Mouse (Mus musculus): ENCODE measurements at regions not wholly inside any gene's neighbourhood (a gene's known extent, or its start where the extent isn't known, plus 50 kb on each side); places are given as distances from the start of the nearest gene placed in this dataset.

DNA sequence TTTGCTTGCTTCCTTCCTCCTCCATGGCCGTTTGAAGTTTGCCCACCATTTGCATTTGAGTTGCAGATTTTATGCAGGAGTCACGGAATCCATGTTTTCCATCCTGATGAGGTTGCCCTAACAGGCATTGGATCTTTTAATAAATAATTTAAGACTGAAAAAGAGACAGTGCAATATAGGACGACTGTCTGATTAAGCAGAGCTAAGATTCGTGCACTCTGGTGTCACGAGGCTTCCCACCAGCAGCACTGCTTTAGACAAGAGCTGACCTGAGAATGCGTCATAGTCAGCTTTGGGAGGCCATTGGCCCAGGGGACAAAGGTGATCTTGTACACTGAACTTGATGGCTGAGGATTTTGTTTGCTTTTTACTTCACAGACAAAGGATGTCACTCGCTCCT, 241.3 kb upstream of the Veph1 start:
- no peak for TF ChIP-seq GATA1 (IDR thresholded peaks at IDR 0.05; ENCODE audit: low read length)

DNA sequence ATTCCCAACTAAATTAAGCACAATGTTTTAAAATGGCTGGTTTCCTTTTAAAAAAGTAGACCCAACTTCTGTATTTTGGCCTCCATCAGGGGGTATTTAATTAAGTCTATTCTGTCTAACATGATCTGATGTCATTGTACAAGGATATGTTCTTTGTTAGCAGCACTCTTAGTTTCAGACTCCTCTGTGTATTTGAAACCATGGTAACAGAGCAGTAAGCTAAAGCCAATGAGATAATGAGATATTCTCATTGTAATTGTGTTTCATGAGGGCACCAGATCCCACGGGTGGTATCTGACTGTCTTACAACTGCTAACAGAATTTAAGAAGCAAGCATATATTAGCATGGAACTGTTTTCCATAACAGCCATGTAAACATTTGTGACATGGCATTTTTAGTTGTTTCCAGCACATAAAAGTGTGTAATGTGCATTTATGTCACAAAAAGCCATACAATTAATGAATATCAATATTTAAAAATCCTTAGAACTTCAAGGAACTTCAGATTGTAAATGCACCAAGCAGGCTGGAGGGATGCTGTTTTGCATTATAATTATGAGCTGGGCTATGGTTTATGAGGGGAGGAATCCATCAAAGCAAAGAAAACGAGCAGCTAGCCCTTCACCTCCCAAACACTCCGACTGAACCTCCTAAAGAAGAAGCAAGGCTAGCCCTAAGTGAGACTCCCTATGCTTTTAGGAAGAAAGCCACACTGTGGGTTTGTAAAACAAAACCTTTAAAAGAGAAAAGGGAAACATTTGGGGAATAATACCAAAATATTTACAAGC, 240.7 kb upstream of the Veph1 start:
- no peak for TF ChIP-seq GATA1 (IDR thresholded peaks at IDR 0.05; ENCODE audit: low read length)

DNA sequence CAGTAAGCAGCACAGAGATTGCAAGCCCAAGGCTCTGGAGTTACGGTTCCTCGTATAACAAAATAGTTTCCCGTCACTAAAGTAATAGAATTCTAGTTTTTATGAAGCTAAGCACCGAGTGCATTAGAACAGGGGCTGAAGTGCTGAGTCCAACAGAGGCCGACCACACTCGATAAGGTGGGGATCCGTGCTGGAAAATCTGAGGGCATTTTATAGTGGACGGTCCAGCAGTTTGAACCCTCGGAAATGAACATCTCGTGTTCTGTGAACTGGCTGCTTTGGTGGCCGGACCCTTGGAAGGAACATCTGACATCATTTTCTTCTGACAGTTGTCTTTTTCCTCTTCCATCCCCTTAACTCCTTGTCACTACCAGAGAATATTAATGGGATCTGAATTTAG, 240.0 kb upstream of the Veph1 start:
- TF ChIP-seq GATA1 (IDR thresholded peaks at IDR 0.05; ENCODE audit: low read length) = no peak

- TF ChIP-seq GATA1 (IDR thresholded peaks at IDR 0.05; ENCODE audit: low read length) = no peak
Measured at GRCm38 (mm10) chr3:66535786-66536529, 239.3 kb upstream of the Veph1 start.

GRCm38 (mm10) chr3:66519925-66520324, 223.3 kb upstream of the Veph1 start:
- TF ChIP-seq GATA1 (IDR thresholded peaks at IDR 0.05; ENCODE audit: low read length) = no peak

- TF ChIP-seq GATA1 (IDR thresholded peaks at IDR 0.05; ENCODE audit: low read length) = no peak
Measured at GRCm38 (mm10) chr3:66518289-66518688, 221.7 kb upstream of the Veph1 start.

DNA sequence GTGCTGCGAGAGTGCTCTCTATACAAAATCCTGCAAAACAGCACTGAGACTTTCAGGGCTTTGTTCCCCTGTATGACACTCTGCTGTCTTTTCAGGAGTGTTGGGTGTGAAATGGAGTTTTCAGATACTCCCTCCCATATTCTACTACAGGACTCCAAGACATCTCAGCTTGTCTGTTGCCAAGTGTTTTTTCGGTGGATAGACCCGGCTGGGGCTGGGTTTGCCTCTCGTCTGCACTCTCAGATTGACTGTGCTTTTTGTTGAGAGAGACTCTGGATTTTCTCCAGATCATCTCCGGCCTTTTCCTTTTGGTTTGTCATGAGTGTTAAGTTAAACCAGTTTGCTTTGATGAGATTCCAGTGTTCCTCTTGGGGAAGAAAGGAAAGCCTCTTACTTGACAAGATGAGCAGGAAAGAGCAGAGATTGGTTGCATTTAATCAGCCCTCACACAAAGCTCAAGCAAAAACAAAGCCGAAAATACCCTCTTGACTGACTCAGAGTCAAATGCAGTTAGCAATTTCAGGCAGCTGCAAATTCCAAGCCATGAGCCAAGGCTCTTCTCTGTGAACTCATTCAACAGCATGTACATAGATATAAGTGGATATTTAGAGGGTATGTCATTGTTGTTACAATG, 219.3 kb upstream of the Veph1 start:
- no peak for TF ChIP-seq GATA1 (IDR thresholded peaks at IDR 0.05; ENCODE audit: low read length)

DNA sequence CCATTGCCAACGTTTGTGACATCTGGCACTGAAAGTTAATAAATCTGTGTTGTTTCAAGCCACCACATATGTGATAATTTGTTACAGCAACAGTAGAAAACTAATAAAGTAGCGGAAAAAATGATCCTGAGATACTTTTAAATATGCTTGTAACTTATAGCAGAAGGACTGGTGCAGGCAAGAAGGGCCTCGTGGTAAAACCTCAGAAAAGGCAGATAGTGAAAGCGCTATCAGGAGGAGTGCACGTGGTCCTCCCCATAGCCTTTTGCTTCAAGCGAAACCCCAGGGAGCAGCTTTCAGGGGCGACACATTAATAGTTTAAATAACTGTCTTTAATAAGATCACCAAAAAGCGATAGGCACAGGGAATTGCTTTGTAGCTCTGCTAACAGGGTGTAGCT, 217.9 kb upstream of the Veph1 start:
- TF ChIP-seq GATA1 (IDR thresholded peaks at IDR 0.05; ENCODE audit: low read length) = no peak

- TF ChIP-seq GATA1 (IDR thresholded peaks at IDR 0.05; ENCODE audit: low read length) = no peak
Measured at GRCm38 (mm10) chr3:66512408-66512807, 215.8 kb upstream of the Veph1 start.

GRCm38 (mm10) chr3:66510455-66510854, 213.8 kb upstream of the Veph1 start:
- TF ChIP-seq GATA1 (IDR thresholded peaks at IDR 0.05; ENCODE audit: low read length) = no peak

- no peak for TF ChIP-seq GATA1 (IDR thresholded peaks at IDR 0.05; ENCODE audit: low read length)
Measured at GRCm38 (mm10) chr3:66506125-66506524, 209.5 kb upstream of the Veph1 start.

DNA sequence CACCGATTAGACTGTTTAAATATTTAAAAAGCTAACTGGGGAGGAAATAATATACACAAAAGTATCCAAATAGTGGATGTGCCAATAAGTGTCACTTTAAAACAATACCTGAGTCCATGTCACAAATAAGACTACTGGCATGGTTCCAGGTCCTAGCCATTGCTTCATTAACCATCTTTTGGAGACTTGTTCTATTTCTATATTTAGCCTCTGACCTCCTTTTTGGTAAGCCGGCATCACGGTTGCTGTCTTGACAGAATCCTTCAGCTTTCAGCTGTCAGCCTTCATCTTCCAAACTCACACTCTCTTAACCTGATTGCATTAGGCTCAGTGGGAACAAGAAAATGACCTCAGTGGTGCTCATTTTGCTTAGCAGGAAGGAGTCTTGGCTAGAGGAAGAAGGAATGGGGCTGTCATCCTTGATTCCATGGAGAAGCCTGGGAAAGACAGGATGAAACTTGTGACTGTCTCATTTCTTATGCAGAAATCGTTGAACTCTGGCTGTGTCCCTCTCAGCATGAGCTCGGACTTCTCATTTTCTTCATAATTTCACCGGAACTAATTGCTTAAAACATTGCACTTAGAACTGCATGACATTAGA, 208.9 kb upstream of the Veph1 start:
- no peak for TF ChIP-seq GATA1 (IDR thresholded peaks at IDR 0.05; ENCODE audit: low read length)

DNA sequence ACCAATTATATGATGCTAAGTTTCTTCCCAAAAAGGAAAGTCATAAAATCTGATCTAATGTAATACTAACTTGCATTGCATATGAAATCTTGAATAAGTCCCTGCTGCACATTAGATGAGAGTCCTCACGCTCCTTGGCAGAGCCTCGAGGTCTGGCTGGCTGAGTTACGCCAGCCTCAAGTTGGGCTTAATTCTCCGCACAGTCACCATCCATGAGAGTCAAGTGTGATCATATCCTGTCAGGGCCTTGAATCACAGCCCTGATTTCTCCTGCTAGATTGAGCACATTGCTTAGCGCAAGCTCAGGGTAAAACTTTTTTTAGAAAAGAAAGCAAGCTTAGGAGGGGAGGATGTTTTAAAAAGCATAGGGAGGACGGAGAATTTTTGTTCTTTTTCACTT, 208.1 kb upstream of the Veph1 start:
- no peak for TF ChIP-seq GATA1 (IDR thresholded peaks at IDR 0.05; ENCODE audit: low read length)

DNA sequence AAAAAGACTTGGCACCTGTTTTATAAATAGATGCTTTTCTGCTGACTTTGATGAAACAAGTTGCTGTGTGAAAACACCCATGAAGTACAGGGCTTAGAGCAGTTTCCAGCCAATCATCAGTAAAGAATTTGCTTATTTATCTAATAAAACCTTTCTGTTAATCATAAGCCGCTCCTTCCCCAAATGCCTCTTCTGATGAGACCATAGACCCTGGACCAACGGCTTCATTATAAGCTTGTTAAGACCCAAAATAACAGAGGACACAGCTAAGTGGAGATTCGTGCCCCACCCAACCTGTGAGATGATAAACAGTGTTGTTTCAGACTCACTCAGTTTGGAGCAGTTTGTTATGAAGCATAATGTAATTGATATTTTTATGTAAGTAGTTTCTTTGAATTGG, 207.0 kb upstream of the Veph1 start:
- TF ChIP-seq GATA1 (IDR thresholded peaks at IDR 0.05; ENCODE audit: low read length) = no peak

GRCm38 (mm10) chr3:66501865-66502264, 205.2 kb upstream of the Veph1 start:
- no peak for TF ChIP-seq GATA1 (IDR thresholded peaks at IDR 0.05; ENCODE audit: low read length)

Data from G1E-ER4 (cell line).